Mouse (Mus musculus): Measurements from ENCODE around the gene Meis1.

- no peak for TF ChIP-seq TBP (IDR thresholded peaks at IDR 0.05; ENCODE audit: low read depth, low read length)
- no peak for TF ChIP-seq ETS1 (IDR thresholded peaks at IDR 0.05; ENCODE audit: low read depth, low read length)
- TF ChIP-seq POLR2A (IDR thresholded peaks at IDR 0.05; ENCODE audit: control insufficient read depth in 1 of 2, insufficient read depth in 1 of 2, low read depth in 1 of 2, low read length in 2 of 2, poor library complexity in 1 of 2), result no peak
- TF ChIP-seq ZC3H11A (IDR thresholded peaks at IDR 0.05; ENCODE audit: low read depth, low read length), result no peak
- TF ChIP-seq CTCF (IDR thresholded peaks at IDR 0.05 in 2 of 3, conservative IDR thresholded peaks at IDR 0.05 in 1 of 3; ENCODE audit: control insufficient read depth in 1 of 3, insufficient read depth in 1 of 3, low read depth in 2 of 3, low read length in 3 of 3, poor library complexity in 1 of 3, severe bottlenecking in 1 of 3), result no peak
- no peak for TF ChIP-seq EP300 (IDR thresholded peaks at IDR 0.05; ENCODE audit: low read depth in 1 of 2, low read length in 2 of 2)
- no peak for TF ChIP-seq SIN3A (IDR thresholded peaks at IDR 0.05; ENCODE audit: low read length)
- no peak for TF ChIP-seq TAL1 (IDR thresholded peaks at IDR 0.05; ENCODE audit: low read length)
- no peak for TF ChIP-seq NRF1 (IDR thresholded peaks at IDR 0.05; ENCODE audit: insufficient read depth, low read depth, low read length, poor library complexity, severe bottlenecking)
- TF ChIP-seq RCOR1 (IDR thresholded peaks at IDR 0.05; ENCODE audit: low read depth, low read length), result no peak
- TF ChIP-seq NELFE (IDR thresholded peaks at IDR 0.05; ENCODE audit: low read depth, low read length), result no peak
- no peak for TF ChIP-seq GATA1 (IDR thresholded peaks at IDR 0.05; ENCODE audit: low read depth, low read length)
- no peak for TF ChIP-seq TCF12 (IDR thresholded peaks at IDR 0.05; ENCODE audit: low read depth, low read length)
Observed at GRCm38 (mm10) chr11:19005913-19006693, 12.7 kb downstream of the Meis1 start.
